In genomic region chr5:75046681-75047321, GRCm38 (mm10) we compare ENCODE assay signal across 11 mouse cellular contexts. TPM values are rescaled to one million over a fixed set of nuclear protein-coding genes. Genes with fewer than 3 reads are reported as not detected.
DNase-seq lines count a peak whose midpoint lies in the region; ATAC-seq lines count a peak whose summit lies in the region.
"Had no signal": no experiment of that assay in that cellular context is flagged by ENCODE, and none has a peak within 500 bp of the region (broad histone marks: within the 10 kb centered on the region; RNA-seq: fewer than 3 reads in every experiment).

No protein-coding gene starts in this region.

- peaks cover 17% of the 10 kb centered on the region; the same call in 1 of the 2 replicates for H3K4me1 ChIP-seq in kidney, embryonic 14.5 days (ENCODE audit: control insufficient read depth, insufficient read depth, low read length)
- peaks cover 4 to 12% of the 10 kb centered on the region in 2 experiments; a peak in 3 of 4 replicates for H3K4me1 ChIP-seq in heart, embryonic 14.5 days (ENCODE audit: control insufficient read depth in 2 of 2, insufficient read depth in 2 of 2, low read length in 2 of 2)
- H3K4me1 ChIP-seq in midbrain, embryonic 11.5 days (ENCODE audit: control insufficient read depth, insufficient read depth, low read length), result peaks cover 5% of the 10 kb centered on the region
- peaks cover 18% of the 10 kb centered on the region for H3K4me1 ChIP-seq in hindbrain, embryonic 14.5 days (replicated peaks; ENCODE audit: control insufficient read depth, insufficient read depth, low read length)

- H3K27me3 ChIP-seq in kidney, embryonic 14.5 days (ENCODE audit: control insufficient read depth, insufficient read depth, low read length), result 0 out of 2 replicates have a peak, but pooled peaks cover 3% of the 10 kb centered on the region
- H3K27me3 ChIP-seq in heart, embryonic 14.5 days (ENCODE audit: control insufficient read depth, insufficient read depth, low read length), result no peaks in the 10 kb centered on the region
- peaks cover 21% of the 10 kb centered on the region for H3K27me3 ChIP-seq in midbrain, embryonic 11.5 days (ENCODE audit: control insufficient read depth, insufficient read depth, low read length)
- H3K27me3 ChIP-seq in hindbrain, embryonic 14.5 days (ENCODE audit: control insufficient read depth, insufficient read depth, low read length), result 0 out of 2 replicates have a peak, but pooled peaks cover 5% of the 10 kb centered on the region
- H3K27me3 ChIP-seq: embryonic facial prominence, embryonic 15.5 days had no signal

- H3K9me3 ChIP-seq in kidney, embryonic 14.5 days (ENCODE audit: control insufficient read depth, low read length), result no peaks in the 10 kb centered on the region
- H3K9me3 ChIP-seq in heart, embryonic 14.5 days (ENCODE audit: control insufficient read depth, low read length), result no peaks in the 10 kb centered on the region
- no peaks in the 10 kb centered on the region for H3K9me3 ChIP-seq in midbrain, embryonic 11.5 days (ENCODE audit: control insufficient read depth, low read length)
- H3K9me3 ChIP-seq in hindbrain, embryonic 14.5 days (ENCODE audit: control insufficient read depth, low read length), result no peaks in the 10 kb centered on the region
- H3K9me3 ChIP-seq: embryonic facial prominence, embryonic 15.5 days had no signal

- H3K9ac ChIP-seq in kidney, embryonic 14.5 days (ENCODE audit: low read depth, low read length), result no peak overlapping the region
- no peak overlapping the region for H3K9ac ChIP-seq in heart, embryonic 14.5 days (ENCODE audit: low read length)
- H3K9ac ChIP-seq in midbrain, embryonic 11.5 days (ENCODE audit: low read length), result no peak overlapping the region
- no peak overlapping the region for H3K9ac ChIP-seq in hindbrain, embryonic 14.5 days
- H3K9ac ChIP-seq: embryonic facial prominence, embryonic 15.5 days had no signal

- H3K4me3 ChIP-seq in kidney, embryonic 14.5 days (ENCODE audit: low read length), result no peak overlapping the region
- H3K4me3 ChIP-seq in heart, embryonic 14.5 days (ENCODE audit: control insufficient read depth in 1 of 2, insufficient read depth in 1 of 2, low read depth in 1 of 2, low read length in 2 of 2), result no peak overlapping the region
- no peak overlapping the region for H3K4me3 ChIP-seq in midbrain, embryonic 11.5 days (ENCODE audit: low read depth, low read length)
- no peak overlapping the region for H3K4me3 ChIP-seq in hindbrain, embryonic 14.5 days (replicated peaks; ENCODE audit: low read length)
- H3K4me3 ChIP-seq: embryonic facial prominence, embryonic 15.5 days had no signal

- H3K4me2 ChIP-seq in kidney, embryonic 14.5 days (replicated peaks; ENCODE audit: low read depth, low read length), result no peak overlapping the region; the same call in 1 of the 2 replicates
- H3K4me2 ChIP-seq in heart, embryonic 14.5 days (ENCODE audit: low read length), result peak overlapping the region; percentile 32; the same call in 1 of the 2 replicates
- no peak overlapping the region for H3K4me2 ChIP-seq in midbrain, embryonic 11.5 days
- H3K4me2 ChIP-seq in hindbrain, embryonic 14.5 days (replicated peaks), result no peak overlapping the region
- H3K4me2 ChIP-seq: embryonic facial prominence, embryonic 15.5 days had no signal

- WGBS in kidney, embryonic 14.5 days, result 30% methylated on average over 15 of the region's 15 CpGs
- 44% methylated on average over 15 of the region's 15 CpGs for WGBS in heart, embryonic 14.5 days
- WGBS in midbrain, embryonic 11.5 days, result 65% methylated on average over 14 of the region's 15 CpGs
- 50% methylated on average over 15 of the region's 15 CpGs for whole genome bisulfite sequencing in hindbrain, embryonic 14.5 days

- DNase-seq in kidney, adult 11 months, result peak; percentile 36
- DNase-seq in adrenal gland, adult 8-10 months, result peak; percentile 28
- DNase-seq in left cerebral cortex, postnatal 36 days (ENCODE audit: low spot score in 2 of 2), result peak; percentile 32 to 37
- DNase-seq in midbrain, embryonic 11.5 days (ENCODE audit: low spot score, missing footprints), result no peak
- no peak for DNase-seq in hindbrain, embryonic 14.5 days (ENCODE audit: low spot score)
- no peak for DNase-seq in B cell, adult 2 months

- no peaks in the 10 kb centered on the region for H3K36me3 ChIP-seq in kidney, embryonic 14.5 days (ENCODE audit: control insufficient read depth, insufficient read depth, low read length)
- no peaks in the 10 kb centered on the region for H3K36me3 ChIP-seq in heart, embryonic 14.5 days (ENCODE audit: control insufficient read depth, insufficient read depth, low read length)
- H3K36me3 ChIP-seq in midbrain, embryonic 11.5 days (ENCODE audit: control insufficient read depth, insufficient read depth, low read length), result no peaks in the 10 kb centered on the region
- H3K36me3 ChIP-seq in hindbrain, embryonic 14.5 days (replicated peaks; ENCODE audit: control insufficient read depth, insufficient read depth), result no peaks in the 10 kb centered on the region

- intact Hi-C loops in left cerebral cortex, postnatal 36 days (cut with DNase I), result no loop called here

- no peak for ATAC-seq in kidney, embryonic 14.5 days (ENCODE audit: low FRiP score, low TSS enrichment)
- no peak for ATAC-seq in heart, embryonic 14.5 days (ENCODE audit: insufficient number of reproducible peaks, insufficient read depth, low FRiP score, low read depth)
- no peak for ATAC-seq in midbrain, embryonic 11.5 days (ENCODE audit: low FRiP score)
- ATAC-seq in hindbrain, embryonic 14.5 days (ENCODE audit: low FRiP score), result no peak

- no peak overlapping the region for H3K27ac ChIP-seq in kidney, embryonic 14.5 days (ENCODE audit: low read depth, low read length)
- no peak overlapping the region for H3K27ac ChIP-seq in heart, embryonic 14.5 days (replicated peaks in 1 of 2; ENCODE audit: control insufficient read depth in 1 of 2, insufficient read depth in 1 of 2, low read depth in 2 of 2, low read length in 2 of 2)
- no peak overlapping the region for H3K27ac ChIP-seq in midbrain, embryonic 11.5 days (ENCODE audit: low read depth, low read length)
- H3K27ac ChIP-seq in hindbrain, embryonic 14.5 days, result no peak overlapping the region
- H3K27ac ChIP-seq: embryonic facial prominence, embryonic 15.5 days had no signal

RNA-seq across cellular contexts. Expression of gene Chic2, which starts 2.2 kb away (rescaled TPM):
- polyA plus RNA-seq in kidney, embryonic 14.5 days (2014; fragmentation: Nextera tagmentation; extraction: Ambion mirVana), result 40.4 and 51.8 TPM in 2 replicates
- 10 to 100 TPM; 22.8 to 28.3 (median 24.4) TPM for total RNA-seq in adrenal gland, adult 8-10 months (2022)
- 38.1 and 40.0 TPM in 2 replicates for polyA plus RNA-seq in heart, embryonic 14.5 days (2014; fragmentation: Nextera tagmentation; extraction: Ambion mirVana)
- total RNA-seq in left cerebral cortex, postnatal 36 days (2021), result 10 to 100 TPM; 15.3 to 18.8 TPM
- 36.3 and 37.2 TPM in 2 replicates for polyA plus RNA-seq in midbrain, embryonic 11.5 days (2014; fragmentation: Nextera tagmentation; extraction: Ambion mirVana)
- 47.2 and 47.4 TPM in 2 replicates for polyA plus RNA-seq in hindbrain, embryonic 14.5 days (2014; fragmentation: Nextera tagmentation; extraction: Ambion mirVana)

RNA-seq across cellular contexts. Expression of gene Gsx2, which starts 28.6 kb away (rescaled TPM):
- not detected in 2 replicates for polyA plus RNA-seq in kidney, embryonic 14.5 days (2014; fragmentation: Nextera tagmentation; extraction: Ambion mirVana)
- total RNA-seq in adrenal gland, adult 8-10 months (2022), result not detected
- polyA plus RNA-seq in heart, embryonic 14.5 days (2014; fragmentation: Nextera tagmentation; extraction: Ambion mirVana), result not detected in 2 replicates
- total RNA-seq in left cerebral cortex, postnatal 36 days (2021), result under 1 TPM in 1 of 2 experiments, not detected in 1; 0.39 TPM
- polyA plus RNA-seq in midbrain, embryonic 11.5 days (2014; fragmentation: Nextera tagmentation; extraction: Ambion mirVana), result 1.1 and 1.8 TPM in 2 replicates
- 0.37 TPM in 1 of 2 replicates, not detected in the other for polyA plus RNA-seq in hindbrain, embryonic 14.5 days (2014; fragmentation: Nextera tagmentation; extraction: Ambion mirVana)
- total RNA-seq: ES-E14 had no signal
- polyA plus RNA-seq: embryonic facial prominence, embryonic 15.5 days; limb, embryonic 14.5 days had no signal

Comparison
In these comparisons a context has a peak if more than half of its experiments do, and no peak if none do; other contexts are left out.
1. DNase-seq: peak in kidney, adult 11 months (single experiment), adrenal gland, adult 8-10 months (single experiment) and left cerebral cortex, postnatal 36 days (2 of 2); none in midbrain, embryonic 11.5 days (single experiment), hindbrain, embryonic 14.5 days (single experiment) and B cell, adult 2 months (0 of 2).